Comparison of ENCODE assay signal across 8 mouse cellular contexts in genomic region chr16:17070716-17071115, GRCm38 (mm10). TPM values are rescaled to one million over a fixed set of nuclear protein-coding genes. Genes with fewer than 3 reads are reported as not detected.
DNase-seq lines count a peak whose midpoint lies in the region; ATAC-seq and TF ChIP-seq lines count a peak whose summit lies in the region.

No protein-coding gene starts in this region.

- H3K4me3 ChIP-seq in megakaryocyte, embryonic 14.5 days (replicated peaks), result peak overlapping the region; percentile 92
- H3K4me3 ChIP-seq in limb, embryonic 14.5 days (replicated peaks; ENCODE audit: low read length), result peak overlapping the region; percentile 78
- H3K4me3 ChIP-seq in stomach, embryonic 15.5 days (replicated peaks), result peak overlapping the region; percentile 86

- peak overlapping the region; percentile 73 for H3K4me2 ChIP-seq in limb, embryonic 14.5 days (replicated peaks; ENCODE audit: low read depth, low read length, severe bottlenecking)
- H3K4me2 ChIP-seq in stomach, embryonic 15.5 days, result peak overlapping the region; percentile 90

- WGBS in limb, embryonic 14.5 days, result 50% methylated on average over 6 of the region's 6 CpGs
- WGBS in stomach, embryonic 15.5 days, result 32% methylated on average over 6 of the region's 6 CpGs

- peak; percentile 14 for DNase-seq in cerebellum, adult 9-10 months
- no peak for DNase-seq in limb, embryonic 14.5 days (ENCODE audit: low spot score)
- DNase-seq in thymus, postnatal 4 days, result no peak

- peaks cover 10% of the 10 kb centered on the region for H3K9me3 ChIP-seq in megakaryocyte, embryonic 14.5 days
- peaks cover 1% of the 10 kb centered on the region; the same call in 1 of the 2 replicates for H3K9me3 ChIP-seq in limb, embryonic 14.5 days (ENCODE audit: control insufficient read depth, low read length)
- H3K9me3 ChIP-seq in stomach, embryonic 15.5 days, result no peaks in the 10 kb centered on the region

- TF ChIP-seq POLR2A in limb, embryonic 14.5 days (IDR thresholded peaks at IDR 0.05; ENCODE audit: borderline replicate concordance, extremely low read depth, insufficient read depth, insufficient read length), result no peak

- H3K4me1 ChIP-seq in megakaryocyte, embryonic 14.5 days, result peaks cover 23% of the 10 kb centered on the region
- H3K4me1 ChIP-seq in limb, embryonic 14.5 days (ENCODE audit: control insufficient read depth, insufficient read depth, low read length), result peaks cover 4% of the 10 kb centered on the region
- H3K4me1 ChIP-seq in stomach, embryonic 15.5 days, result 0 out of 2 replicates have a peak, but pooled peaks cover 6% of the 10 kb centered on the region

- H3K27me3 ChIP-seq in megakaryocyte, embryonic 14.5 days (replicated peaks), result peaks cover 58% of the 10 kb centered on the region
- no peaks in the 10 kb centered on the region for H3K27me3 ChIP-seq in limb, embryonic 14.5 days (ENCODE audit: control insufficient read depth, insufficient read depth, low read length)
- H3K27me3 ChIP-seq in stomach, embryonic 15.5 days (replicated peaks), result no peaks in the 10 kb centered on the region

- no peaks in the 10 kb centered on the region for H3K36me3 ChIP-seq in megakaryocyte, embryonic 14.5 days (replicated peaks; ENCODE audit: low read length)
- H3K36me3 ChIP-seq in limb, embryonic 14.5 days (ENCODE audit: control insufficient read depth, insufficient read depth, low read length), result peaks cover 9% of the 10 kb centered on the region; the same call in 1 of the 2 replicates
- no peaks in the 10 kb centered on the region for H3K36me3 ChIP-seq in stomach, embryonic 15.5 days

- no peak overlapping the region for H3K27ac ChIP-seq in limb, embryonic 14.5 days (replicated peaks; ENCODE audit: low read depth, low read length)
- H3K27ac ChIP-seq in stomach, embryonic 15.5 days, result no peak overlapping the region

- ATAC-seq in cerebellum, adult (ENCODE audit: insufficient number of reproducible peaks, low FRiP score, low TSS enrichment), result no peak
- no peak for ATAC-seq in megakaryocyte, adult 5-6 weeks (ENCODE audit: poor library complexity, severe bottlenecking)
- ATAC-seq in limb, embryonic 14.5 days (ENCODE audit: low FRiP score, low read depth), result no peak
- no peak for ATAC-seq in stomach, embryonic 15.5 days (ENCODE audit: insufficient read depth, low FRiP score, low read depth)
- ATAC-seq in frontal cortex, adult (ENCODE audit: low TSS enrichment), result no peak

- H3K9ac ChIP-seq in limb, embryonic 14.5 days (ENCODE audit: low read depth, low read length, severe bottlenecking), result peak overlapping the region; percentile 87; the same call in 1 of the 2 replicates
- no peak overlapping the region for H3K9ac ChIP-seq in stomach, embryonic 15.5 days

RNA-seq across cellular contexts. Expression of gene Ypel1, which starts 1.2 kb away (rescaled TPM):
- 0.18 TPM in 1 of 2 replicates, not detected in the other for polyA plus RNA-seq in megakaryocyte, embryonic 14.5 days (2012; ENCODE audit: insufficient read depth, low replicate concordance)
- 0.33 and 1.0 TPM in 2 replicates for total RNA-seq in megakaryocyte, adult 5-6 weeks (2015)
- 0.15 TPM in 1 of 2 replicates, not detected in the other for total RNA-seq in megakaryocyte, adult 5-6 weeks (2017)
- polyA plus RNA-seq in limb, embryonic 14.5 days (2012; rRNA removed), result 20.3 and 20.7 TPM in 2 replicates
- polyA plus RNA-seq in limb, embryonic 14.5 days (2014; fragmentation: Nextera tagmentation; extraction: Ambion mirVana), result 36.9 and 42.9 TPM in 2 replicates
- polyA plus RNA-seq in stomach, embryonic 15.5 days (2015; fragmentation: Nextera tagmentation; extraction: Ambion mirVana), result 16.9 and 20.7 TPM in 2 replicates

RNA-seq across cellular contexts. Expression of gene Ppil2, which starts 40.3 kb away (rescaled TPM):
- 65.8 and 76.6 TPM in 2 replicates for polyA plus RNA-seq in megakaryocyte, embryonic 14.5 days (2012; ENCODE audit: insufficient read depth, low replicate concordance)
- total RNA-seq in megakaryocyte, adult 5-6 weeks (2015), result 64.8 and 83.6 TPM in 2 replicates
- total RNA-seq in megakaryocyte, adult 5-6 weeks (2017), result 104 and 111 TPM in 2 replicates
- 126 and 131 TPM in 2 replicates for polyA plus RNA-seq in limb, embryonic 14.5 days (2012; rRNA removed)
- 116 and 133 TPM in 2 replicates for polyA plus RNA-seq in limb, embryonic 14.5 days (2014; fragmentation: Nextera tagmentation; extraction: Ambion mirVana)
- 118 and 131 TPM in 2 replicates for polyA plus RNA-seq in stomach, embryonic 15.5 days (2015; fragmentation: Nextera tagmentation; extraction: Ambion mirVana)

RNA-seq across cellular contexts. Expression of gene 2610318N02Rik, which starts 54.3 kb away (rescaled TPM):
- polyA plus RNA-seq in megakaryocyte, embryonic 14.5 days (2012; ENCODE audit: insufficient read depth, low replicate concordance), result 7.5 and 24.0 TPM in 2 replicates
- total RNA-seq in megakaryocyte, adult 5-6 weeks (2015), result 6.3 and 6.5 TPM in 2 replicates
- 3.5 and 5.4 TPM in 2 replicates for total RNA-seq in megakaryocyte, adult 5-6 weeks (2017)
- polyA plus RNA-seq in limb, embryonic 14.5 days (2012; rRNA removed), result 52.6 and 70.6 TPM in 2 replicates
- 26.3 and 26.4 TPM in 2 replicates for polyA plus RNA-seq in limb, embryonic 14.5 days (2014; fragmentation: Nextera tagmentation; extraction: Ambion mirVana)
- polyA plus RNA-seq in stomach, embryonic 15.5 days (2015; fragmentation: Nextera tagmentation; extraction: Ambion mirVana), result 23.5 and 34.5 TPM in 2 replicates

Comparison
In these comparisons a context has a peak if more than half of its experiments do, and no peak if none do; other contexts are left out.
1. RNA of gene Ypel1, which starts 1.2 kb away (polyA plus RNA-seq): 20.3 to 42.9 TPM in limb, embryonic 14.5 days and 16.9 to 20.7 TPM in stomach, embryonic 15.5 days; 0.18 TPM in megakaryocyte, embryonic 14.5 days; every median in the first group is over 10 times any median in the second.
2. Peak in every context shown above with its lines, with median percentiles within 50 percentile points of each other: H3K4me3 ChIP-seq.